Mouse (Mus musculus): ENCODE measurements at regions not wholly inside any gene's neighbourhood (a gene's known extent, or its start where the extent isn't known, plus 50 kb on each side); places are given as distances from the start of the nearest gene placed in this dataset.

DNA sequence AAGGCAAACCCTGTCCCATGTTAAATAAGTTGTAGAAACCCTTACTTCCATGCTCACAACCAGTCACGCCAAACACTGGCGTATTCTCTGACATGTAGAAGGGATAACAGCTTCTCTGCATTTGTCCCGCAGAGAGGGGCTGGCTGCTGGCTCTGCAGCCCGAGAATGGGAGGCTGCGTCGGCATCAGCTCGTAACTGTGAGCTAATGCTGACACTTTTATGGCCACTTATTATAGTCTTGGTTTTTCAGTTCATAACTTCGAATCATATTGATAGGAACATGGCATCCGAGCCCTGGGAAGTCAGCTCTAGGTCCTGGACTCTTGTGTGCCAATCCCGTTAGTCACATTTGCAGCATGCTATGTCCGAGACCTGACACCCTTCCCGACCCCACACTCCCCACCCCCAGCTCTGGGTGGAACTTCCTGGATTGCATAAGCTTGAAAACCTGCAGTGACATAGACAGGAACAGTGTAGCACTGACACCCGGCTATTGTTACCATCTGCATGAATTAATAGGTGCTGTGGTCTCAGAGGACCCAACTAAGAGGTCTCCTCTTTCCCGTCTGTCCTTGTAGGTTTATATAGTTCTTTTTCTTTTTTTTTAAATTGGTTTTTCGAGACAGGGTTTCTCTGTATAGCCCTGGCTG is 217.3 kb upstream of the Sall1 start:
- no peak for TF ChIP-seq POLR2A (IDR thresholded peaks at IDR 0.05; ENCODE audit: low read depth, low read length)
- TF ChIP-seq CTCF (conservative IDR thresholded peaks at IDR 0.05; ENCODE audit: insufficient read depth, insufficient read length, low read depth, low read length) = no peak

Measured in kidney, adult 2 months (tissue).